Mouse (Mus musculus): Measurements from ENCODE around the gene Ints6l. TPM values are rescaled to one million over a fixed set of nuclear protein-coding genes. Genes with fewer than 3 reads are reported as not detected.

Gene Ints6l
- polyA plus RNA-seq, 1 experiment from 2014 or later: 24.1 TPM

GRCm38 (mm10) chrX:56553584-56553983 lies 98.9 kb downstream of the Ints6l start:
- Histone ChIP-seq H3K36me3 (replicated peaks) (no peaks in the 10 kb centered on the region), H3K4me3 (no peak overlapping the region), H3K9me3 (no peaks in the 10 kb centered on the region), H3K27me3 (ENCODE audit: poor library complexity, severe bottlenecking) (no peaks in the 10 kb centered on the region), H3K27ac (no peak overlapping the region), H3K4me1 (no peaks in the 10 kb centered on the region)
- 94% methylated on average over 3 of the region's 3 CpGs for WGBS
- no peak for DNase-seq (ENCODE audit: extremely low spot score, low spot score)

Other genes starting within 250 kb of the Ints6l start
- gene Gm773, start 242.0 kb upstream of the Ints6l start, polyA plus RNA-seq (2016; fragmentation: Nextera tagmentation; extraction: Ambion mirVana): not detected in 2 replicates
- gene Zfp449, start 108.5 kb upstream of the Ints6l start, polyA plus RNA-seq (2016; fragmentation: Nextera tagmentation; extraction: Ambion mirVana): 5.1 and 7.0 TPM in 2 replicates
- gene Smim10l2a, start 80.3 kb upstream of the Ints6l start, polyA plus RNA-seq (2016; fragmentation: Nextera tagmentation; extraction: Ambion mirVana): 5.9 and 6.6 TPM in 2 replicates
- gene Gm2174, start 6.9 kb upstream of the Ints6l start, polyA plus RNA-seq (2016; fragmentation: Nextera tagmentation; extraction: Ambion mirVana): 1.4 and 1.5 TPM in 2 replicates
- gene Gm10477, start 69.9 kb downstream of the Ints6l start, polyA plus RNA-seq (2016; fragmentation: Nextera tagmentation; extraction: Ambion mirVana): not detected in 2 replicates
- not detected in 2 replicates for gene Gm648, start 94.7 kb downstream of the Ints6l start, polyA plus RNA-seq (2016; fragmentation: Nextera tagmentation; extraction: Ambion mirVana)
- 42.7 and 42.8 TPM in 2 replicates for gene Mmgt1, start 143.2 kb downstream of the Ints6l start, polyA plus RNA-seq (2016; fragmentation: Nextera tagmentation; extraction: Ambion mirVana)
- 9.3 and 10.2 TPM in 2 replicates for gene Slc9a6, start 154.9 kb downstream of the Ints6l start, polyA plus RNA-seq (2016; fragmentation: Nextera tagmentation; extraction: Ambion mirVana)

Measured in forebrain, embryonic 10.5 days (tissue).